Mouse (Mus musculus) hindbrain, embryonic 16.5 days (tissue): ENCODE measurements around the gene Ppa1. TPM values are rescaled to one million over a fixed set of nuclear protein-coding genes. Genes with fewer than 3 reads are reported as not detected.
"Not testable (repeated sequence)": the region's sequence is repeated elsewhere in the genome, so short reads cannot be mapped to it uniquely, and the experiment has no call there.

Experiments used
- ATAC-seq: fragments of 200-750 bp; cut with Nextera tagmentation; 2 replicates; pipeline ENCODE4 v1.8.0; 2017; ENCODE audit warnings: moderate TSS enrichment, moderate library complexity
- H3K27ac ChIP-seq: fragments of 300-500 bp; sonication (generic); 2 replicates; pipeline ENCODE4 v1.5.1; 2014; ENCODE audit warnings: low read depth, mild to moderate bottlenecking, control low read depth, low read length, moderate library complexity
- H3K27me3 ChIP-seq: fragments of 300-500 bp; sonication (generic); replicated peaks from 2 replicates; pipeline ENCODE4 v1.6.1; 2014; ENCODE audit warnings: low read length; ENCODE audit not compliant: control insufficient read depth, insufficient read depth
- H3K36me3 ChIP-seq: fragments of 300-500 bp; sonication (generic); 2 replicates; pipeline ENCODE4 v1.6.1; 2014; ENCODE audit warnings: mild to moderate bottlenecking, low read length, moderate library complexity, mixed read lengths; ENCODE audit not compliant: control insufficient read depth, insufficient read depth
- H3K4me1 ChIP-seq: fragments of 300-500 bp; sonication (generic); 2 replicates; pipeline ENCODE4 v1.6.1; 2014; ENCODE audit warnings: low read depth, low read length; ENCODE audit not compliant: control insufficient read depth, insufficient read depth
- H3K4me2 ChIP-seq: fragments of 300-500 bp; sonication (generic); 2 replicates; pipeline ENCODE4 v1.6.1; 2014; ENCODE audit warnings: mild to moderate bottlenecking, low read length, control low read depth, moderate library complexity
- H3K4me3 ChIP-seq: fragments of 300-500 bp; sonication (generic); 2 replicates; pipeline ENCODE4 v1.5.1; 2014; ENCODE audit warnings: mild to moderate bottlenecking, low read length, control low read depth, moderate library complexity
- H3K9ac ChIP-seq: fragments of 300-500 bp; sonication (generic); 2 replicates; pipeline ENCODE4 v1.6.1; 2014; ENCODE audit warnings: low read depth, mild to moderate bottlenecking, control low read depth, low read length, moderate library complexity
- H3K9me3 ChIP-seq: fragments of 300-500 bp; sonication (generic); 2 replicates; pipeline ENCODE4 v1.6.1; 2014; ENCODE audit warnings: mild to moderate bottlenecking, low read length, moderate library complexity; ENCODE audit not compliant: control insufficient read depth
- WGBS: fragments of 180-500 bp; shearing (Covaris S2); extraction: QIAGEN DNeasy Blood & Tissue Kit; methylation state at CpG from one replicate; pipeline ENCODE4 v1.1.7; 2014; 5-methylcytosine and 5-hydroxymethylcytosine counted together
- polyA plus RNA-seq: library from polyadenylated mRNA; unstranded; fragments of >200 nt; fragmentation: Nextera tagmentation; extraction: Ambion mirVana; gene quantifications from 2 replicates; pipeline ENCODE4 v1.2.1, GENCODE M21; 2015

The Ppa1 gene
- polyA plus RNA-seq, 1 experiment from 2014 or later = 226 TPM

DNA sequence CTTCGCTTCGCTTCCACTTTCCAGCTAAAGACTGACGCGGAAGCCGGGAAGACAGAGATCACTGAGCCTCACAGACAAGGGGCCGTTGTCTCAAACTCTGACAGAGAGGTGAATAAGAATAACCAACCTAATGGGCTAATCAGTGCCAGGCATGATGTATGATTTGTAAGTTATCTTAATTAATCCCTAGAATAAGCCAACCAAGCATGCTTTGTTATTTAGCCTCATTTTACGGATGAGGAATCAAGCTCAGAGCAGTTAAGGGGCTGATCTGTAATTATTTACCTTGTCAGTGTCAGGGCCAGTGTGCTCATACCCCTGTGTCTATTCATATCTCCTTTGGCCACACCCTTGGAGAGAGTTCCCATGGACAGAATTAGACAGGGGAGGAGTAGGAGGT is 34.0 kb upstream of the Ppa1 start:
- WGBS = 89% methylated on average over 7 of the region's 7 CpGs
- H3K27ac ChIP-seq = no peak overlapping the region
- H3K9ac ChIP-seq = no peak overlapping the region
- H3K27me3 ChIP-seq = no peaks in the 10 kb centered on the region
- no peaks in the 10 kb centered on the region for H3K9me3 ChIP-seq
- no peaks in the 10 kb centered on the region for H3K36me3 ChIP-seq
- H3K4me3 ChIP-seq = no peak overlapping the region
- H3K4me2 ChIP-seq = no peak overlapping the region
- no peaks in the 10 kb centered on the region for H3K4me1 ChIP-seq
- no peak for ATAC-seq

DNA sequence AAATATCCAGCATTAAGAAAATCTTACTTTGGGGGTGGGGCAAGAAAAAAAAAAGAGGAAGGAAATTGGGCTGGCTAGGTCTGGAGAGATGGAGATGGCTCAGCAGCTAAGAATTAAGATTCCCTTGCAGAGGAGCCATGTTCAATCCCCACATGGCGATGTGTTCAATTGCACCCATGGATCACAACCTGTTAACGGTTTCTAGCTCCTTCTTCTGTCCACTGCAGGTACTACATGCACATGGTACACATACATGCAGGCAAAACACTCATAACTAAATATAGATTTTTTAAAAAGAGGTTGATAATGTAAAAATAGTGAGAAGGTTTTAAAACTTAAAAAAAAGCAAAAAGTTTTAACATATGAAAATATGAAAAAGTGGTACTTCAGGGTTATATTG is 29.8 kb upstream of the Ppa1 start:
- H3K36me3 ChIP-seq = no peaks in the 10 kb centered on the region
- H3K27me3 ChIP-seq = no peaks in the 10 kb centered on the region
- no peak overlapping the region for H3K27ac ChIP-seq
- no peaks in the 10 kb centered on the region for H3K4me1 ChIP-seq
- no peak overlapping the region for H3K4me3 ChIP-seq
- ATAC-seq = no peak
- H3K9ac ChIP-seq = no peak overlapping the region
- H3K4me2 ChIP-seq = no peak overlapping the region
- 79% methylated on average over 2 of the region's 2 CpGs for WGBS
- H3K9me3 ChIP-seq = no peaks in the 10 kb centered on the region

DNA sequence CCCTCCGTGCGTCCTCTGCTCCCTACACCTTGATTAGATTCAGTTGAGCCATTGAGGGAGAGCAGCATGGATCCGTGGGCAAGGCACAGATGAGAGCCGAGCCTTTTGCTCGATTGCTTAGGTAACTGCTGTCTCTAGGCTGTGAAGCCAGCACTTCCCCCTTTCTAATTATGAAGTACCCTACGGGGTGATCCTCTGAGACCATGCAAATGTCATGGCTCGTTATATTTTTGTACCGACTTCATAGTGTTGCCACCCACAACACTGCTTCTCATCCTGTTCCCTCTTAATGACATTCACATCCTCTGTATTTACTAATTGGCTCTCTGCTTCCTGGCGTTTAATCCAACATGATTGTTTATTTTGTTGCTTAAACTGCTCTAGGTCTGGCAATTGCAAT is 26.7 kb upstream of the Ppa1 start:
- Histone ChIP-seq H3K9me3 (no peaks in the 10 kb centered on the region), H3K36me3 (no peaks in the 10 kb centered on the region), H3K27ac (no peak overlapping the region), H3K4me1 (peaks cover 16% of the 10 kb centered on the region), H3K9ac (no peak overlapping the region), H3K27me3 (peaks cover 7% of the 10 kb centered on the region; the same call in 1 of the 2 replicates), H3K4me3 (no peak overlapping the region), H3K4me2 (no peak overlapping the region)
- WGBS = 39% methylated on average over 9 of the region's 9 CpGs
- ATAC-seq = no peak

DNA sequence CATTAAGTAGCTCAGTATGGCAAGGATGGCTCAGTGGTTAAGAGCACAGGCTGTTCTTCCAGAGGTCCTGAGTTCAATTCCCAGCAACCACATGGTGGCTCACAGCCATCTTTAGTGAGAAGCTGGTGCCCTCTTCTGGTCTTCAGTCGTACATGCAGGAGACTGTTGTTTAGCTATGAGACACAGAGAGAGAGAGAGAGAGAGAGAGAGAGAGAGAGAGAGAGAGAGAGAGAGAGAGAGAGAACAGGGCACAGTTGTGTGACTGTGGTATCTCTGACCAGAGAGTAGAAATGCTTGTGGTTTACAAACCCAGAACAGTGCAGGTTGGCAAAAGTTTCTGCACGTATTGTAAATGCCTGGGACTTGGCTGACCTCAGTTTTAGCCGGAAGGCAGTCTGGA is 24.5 kb upstream of the Ppa1 start:
- H3K4me2 ChIP-seq, H3K27ac ChIP-seq, H3K9ac ChIP-seq, H3K4me3 ChIP-seq, ATAC-seq, H3K36me3 ChIP-seq, H3K27me3 ChIP-seq, H3K9me3 ChIP-seq: not testable (repeated sequence)
- peaks cover 16% of the 10 kb centered on the region for H3K4me1 ChIP-seq
- WGBS = 66% methylated on average over 3 of the region's 3 CpGs

DNA sequence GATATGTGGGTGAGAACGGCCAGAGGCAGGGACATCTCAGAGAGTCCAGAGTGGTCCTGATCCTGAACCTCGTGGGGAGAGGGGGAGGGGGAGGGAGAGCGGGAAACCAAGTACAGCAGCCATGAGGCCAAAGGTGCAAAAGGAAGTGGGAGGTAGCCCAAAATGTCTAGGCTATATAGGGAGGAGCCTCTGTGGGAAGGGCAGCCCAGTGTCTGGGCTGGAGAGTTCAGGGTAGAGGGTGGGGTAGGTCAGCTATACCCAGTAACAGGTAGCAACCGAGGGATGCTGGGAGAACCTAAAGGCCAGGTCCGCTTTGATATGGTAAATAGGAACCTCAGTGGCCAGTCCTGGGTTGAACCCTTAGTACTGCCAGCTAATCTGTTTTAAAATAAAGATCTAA is 23.6 kb upstream of the Ppa1 start:
- Histone ChIP-seq H3K27ac (no peak overlapping the region), H3K4me2 (peak overlapping the region; percentile 91), H3K9ac (no peak overlapping the region), H3K36me3 (no peaks in the 10 kb centered on the region), H3K9me3 (no peaks in the 10 kb centered on the region), H3K4me3 (peak overlapping the region; percentile 47), H3K27me3 (peaks cover 9% of the 10 kb centered on the region), H3K4me1 (peaks cover 16% of the 10 kb centered on the region)
- WGBS = 27% methylated on average over 5 of the region's 5 CpGs
- no peak for ATAC-seq

DNA sequence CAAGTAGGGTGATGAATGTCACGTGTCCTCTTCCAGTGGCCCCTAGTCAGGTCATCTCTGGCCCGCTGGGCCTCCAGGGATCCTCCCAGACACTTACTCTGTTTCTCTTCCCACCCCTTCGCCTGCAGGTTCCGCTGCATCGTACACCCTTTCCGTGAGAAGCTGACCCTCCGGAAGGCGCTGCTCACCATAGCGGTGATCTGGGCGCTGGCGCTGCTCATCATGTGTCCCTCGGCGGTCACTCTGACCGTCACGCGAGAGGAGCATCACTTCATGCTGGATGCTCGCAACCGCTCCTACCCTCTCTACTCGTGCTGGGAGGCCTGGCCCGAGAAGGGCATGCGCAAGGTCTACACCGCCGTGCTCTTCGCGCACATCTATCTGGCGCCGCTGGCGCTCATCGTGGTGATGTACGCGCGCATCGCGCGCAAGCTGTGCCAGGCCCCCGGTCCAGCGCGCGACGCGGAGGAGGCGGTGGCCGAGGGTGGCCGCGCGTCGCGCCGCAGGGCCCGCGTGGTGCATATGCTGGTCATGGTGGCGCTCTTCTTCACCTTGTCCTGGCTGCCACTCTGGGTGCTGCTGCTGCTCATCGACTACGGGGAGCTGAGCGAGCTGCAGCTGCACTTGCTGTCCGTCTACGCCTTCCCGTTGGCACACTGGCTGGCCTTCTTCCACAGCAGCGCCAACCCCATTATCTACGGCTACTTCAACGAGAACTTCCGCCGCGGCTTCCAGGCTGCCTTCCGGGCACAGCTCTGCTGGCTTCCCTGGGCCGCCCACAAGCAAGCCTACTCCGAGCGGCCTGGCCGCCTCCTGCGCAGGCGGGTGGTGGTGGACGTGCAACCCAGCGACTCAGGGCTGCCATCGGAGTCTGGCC is 22.7 kb upstream of the Ppa1 start:
- H3K4me1 ChIP-seq = peaks cover 16% of the 10 kb centered on the region
- 3% methylated on average over 68 of the region's 74 CpGs for WGBS
- peak overlapping the region; percentile 63 for H3K27ac ChIP-seq
- no peaks in the 10 kb centered on the region for H3K36me3 ChIP-seq
- peak overlapping the region; percentile 67 for H3K9ac ChIP-seq
- peak; percentile 86 for ATAC-seq
- H3K4me2 ChIP-seq = peak overlapping the region; percentile 91
- no peaks in the 10 kb centered on the region for H3K9me3 ChIP-seq
- peaks cover 9% of the 10 kb centered on the region for H3K27me3 ChIP-seq
- H3K4me3 ChIP-seq = peak overlapping the region; percentile 47

DNA sequence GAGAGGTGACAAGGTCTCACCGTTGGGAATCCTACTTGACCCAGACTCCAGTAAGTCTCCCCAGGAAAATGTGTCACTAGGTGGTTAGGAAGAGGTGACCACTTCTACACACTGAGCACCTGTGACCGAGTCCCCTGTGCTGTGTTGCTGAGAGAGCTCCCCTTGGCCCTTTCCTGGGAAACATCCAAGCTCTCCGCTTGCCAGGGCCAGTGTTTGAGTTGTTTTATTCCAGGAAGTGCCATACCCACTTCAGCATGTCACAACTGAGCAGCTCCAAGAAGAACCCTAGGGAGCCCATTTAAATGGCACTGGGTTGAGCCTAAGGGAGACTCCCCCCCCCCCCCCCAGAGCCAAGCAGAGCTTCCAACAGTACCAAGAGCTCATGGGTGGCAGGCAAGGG is 21.8 kb upstream of the Ppa1 start:
- H3K36me3 ChIP-seq = no peaks in the 10 kb centered on the region
- WGBS = 70% methylated on average over 3 of the region's 3 CpGs
- no peak for ATAC-seq

DNA sequence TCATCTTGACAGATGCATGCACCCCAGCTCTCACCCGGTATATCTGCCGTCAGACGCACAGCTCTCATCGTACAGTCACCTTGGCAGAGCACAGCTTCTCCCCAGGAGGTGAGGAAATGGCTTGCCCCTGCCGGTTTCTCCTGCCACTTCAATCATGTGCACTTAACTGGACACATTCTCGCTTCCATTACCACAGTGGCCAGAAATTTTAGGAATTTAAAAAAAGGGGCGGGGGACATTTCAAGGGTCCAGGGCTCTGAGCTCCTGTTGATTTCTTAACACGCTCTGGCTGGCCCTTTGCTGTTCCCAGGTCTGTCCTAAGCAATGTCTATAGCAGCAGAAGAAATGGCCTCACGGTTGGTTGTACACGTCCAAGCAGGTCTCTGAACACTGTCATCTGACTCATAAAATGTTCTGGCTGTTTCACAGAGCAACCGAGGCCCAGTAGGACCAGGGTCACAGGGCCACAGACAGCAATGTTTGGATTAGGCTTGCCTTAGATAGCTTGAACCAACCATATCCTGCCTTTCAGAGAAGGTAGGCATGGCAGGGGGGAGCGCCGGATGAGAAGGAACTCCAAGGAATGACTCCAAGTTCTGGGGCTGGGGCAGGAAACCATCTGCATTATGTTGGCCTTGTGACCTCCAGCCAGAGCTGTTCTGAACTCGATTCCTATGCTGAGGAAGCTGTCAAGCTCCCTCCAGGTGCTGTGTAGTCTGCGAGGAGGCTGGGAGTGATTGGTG is 21.0 kb upstream of the Ppa1 start:
- no peaks in the 10 kb centered on the region for H3K36me3 ChIP-seq
- H3K4me3 ChIP-seq = no peak overlapping the region
- no peak overlapping the region for H3K4me2 ChIP-seq
- peaks cover 9% of the 10 kb centered on the region for H3K27me3 ChIP-seq
- H3K27ac ChIP-seq = no peak overlapping the region
- no peak for ATAC-seq
- no peak overlapping the region for H3K9ac ChIP-seq
- WGBS = 72% methylated on average over 15 of the region's 15 CpGs
- H3K9me3 ChIP-seq = no peaks in the 10 kb centered on the region
- H3K4me1 ChIP-seq = peaks cover 16% of the 10 kb centered on the region

More for the DNA sequence above, 21.8 kb upstream of the Ppa1 start:
- Histone ChIP-seq H3K27ac (no peak overlapping the region), H3K9me3 (no peaks in the 10 kb centered on the region), H3K27me3 (peaks cover 9% of the 10 kb centered on the region), H3K4me1 (peaks cover 16% of the 10 kb centered on the region), H3K9ac (no peak overlapping the region), H3K4me2 (no peak overlapping the region; the same call in 1 of the 2 replicates), H3K4me3 (no peak overlapping the region)

DNA sequence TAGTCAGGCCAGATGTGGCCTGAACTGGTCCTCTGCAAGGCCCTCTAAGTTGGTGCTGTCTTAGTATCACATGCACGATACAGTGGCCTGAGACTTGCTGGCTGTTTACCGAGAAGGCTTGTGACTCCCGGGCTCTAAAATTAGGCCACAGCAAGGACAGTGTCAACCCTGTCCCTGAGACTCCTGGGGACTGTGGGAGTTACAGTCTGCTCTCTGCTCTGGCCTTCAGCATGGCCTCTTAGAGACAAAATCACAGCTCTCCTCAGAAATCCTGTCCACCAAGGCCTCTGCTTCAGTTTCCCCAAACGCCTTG is 20.5 kb upstream of the Ppa1 start:
- Histone ChIP-seq H3K27me3 (peaks cover 9% of the 10 kb centered on the region), H3K4me2 (no peak overlapping the region), H3K9ac (no peak overlapping the region), H3K27ac (no peak overlapping the region), H3K9me3 (no peaks in the 10 kb centered on the region), H3K4me3 (no peak overlapping the region), H3K4me1 (peaks cover 16% of the 10 kb centered on the region), H3K36me3 (no peaks in the 10 kb centered on the region)
- WGBS = 83% methylated on average over 4 of the region's 4 CpGs
- no peak for ATAC-seq
